ENCODE assay signal across 9 mouse cellular contexts in the genomic region with DNA sequence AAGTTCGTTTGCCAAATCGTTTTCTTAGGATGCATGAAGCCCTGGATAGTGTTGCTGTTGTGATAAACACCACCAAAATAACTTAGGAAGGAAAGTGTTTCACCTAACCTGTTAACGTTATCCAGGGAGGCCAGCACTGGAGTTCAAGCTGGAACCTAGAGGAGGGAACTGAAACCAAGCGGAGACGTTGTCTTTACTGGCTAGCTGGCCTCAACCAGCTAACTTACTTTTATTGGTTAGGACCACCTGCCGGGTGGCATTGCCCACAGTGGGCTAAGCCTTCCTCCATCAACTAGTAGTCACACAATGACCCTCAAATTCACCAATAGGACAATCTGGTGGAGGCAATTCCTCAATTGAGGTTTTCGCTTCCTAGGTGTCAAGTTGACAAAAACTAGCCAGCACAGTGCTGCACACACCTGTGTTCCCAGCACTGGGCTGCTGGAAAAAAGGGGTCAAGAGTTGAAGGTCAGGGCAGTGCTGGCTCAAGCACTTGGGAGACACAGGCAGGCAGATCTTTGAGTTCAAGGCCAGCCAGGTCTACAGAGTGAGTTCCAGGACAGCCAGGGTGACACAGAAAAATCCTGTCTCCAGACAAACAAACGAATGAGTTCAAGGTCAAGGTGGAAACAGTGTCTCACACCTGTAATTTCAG. TPM values are rescaled to one million over a fixed set of nuclear protein-coding genes. Genes with fewer than 3 reads are reported as not detected.
DNase-seq lines count a peak whose midpoint lies in the region; ATAC-seq and TF ChIP-seq lines count a peak whose summit lies in the region.
"Had no signal": no experiment of that assay in that cellular context is flagged by ENCODE, and none has a peak within 500 bp of the region (broad histone marks: within the 10 kb centered on the region; RNA-seq: fewer than 3 reads in every experiment).

No protein-coding gene starts in this region.

- no peak for ATAC-seq in heart, embryonic 11.5 days (replicated peaks; ENCODE audit: insufficient number of reproducible peaks, low FRiP score, low TSS enrichment)
- no peak for ATAC-seq in intestine, postnatal 0 days

- H3K4me3 ChIP-seq in heart, embryonic 11.5 days (ENCODE audit: low read depth, low read length), result peak overlapping the region; percentile 96; the same call in 1 of the 2 replicates
- H3K4me3 ChIP-seq in intestine, postnatal 0 days (ENCODE audit: low read depth, low read length), result peak overlapping the region; percentile 84; the same call in 1 of the 2 replicates

- H3K9ac ChIP-seq in heart, embryonic 11.5 days (ENCODE audit: low read depth, low read length), result no peak overlapping the region
- no peak overlapping the region for H3K9ac ChIP-seq in intestine, postnatal 0 days (ENCODE audit: low read depth, low read length)

- H3K36me3 ChIP-seq in heart, embryonic 11.5 days (ENCODE audit: control insufficient read depth, insufficient read depth, low read length), result peaks cover 8% of the 10 kb centered on the region; the same call in 1 of the 2 replicates
- peaks cover 14% of the 10 kb centered on the region for H3K36me3 ChIP-seq in intestine, postnatal 0 days (ENCODE audit: control insufficient read depth, insufficient read depth)

- intact Hi-C loops in left cerebral cortex, postnatal 36 days (cut with DNase I), result loop anchor here (1.0 kb wide), 1 partner anchor 172 kb away; no protein-coding TSS in a partner anchor

- H3K27me3 ChIP-seq in heart, embryonic 11.5 days (ENCODE audit: control insufficient read depth, insufficient read depth, low read length), result no peaks in the 10 kb centered on the region
- no peaks in the 10 kb centered on the region for H3K27me3 ChIP-seq in intestine, postnatal 0 days (replicated peaks; ENCODE audit: control insufficient read depth, insufficient read depth, low read length)
- H3K27me3 ChIP-seq: Patski had no signal

- H3K4me2 ChIP-seq in heart, embryonic 11.5 days, result peak overlapping the region; percentile 69; the same call in 1 of the 2 replicates
- H3K4me2 ChIP-seq in intestine, postnatal 0 days (replicated peaks; ENCODE audit: low read depth), result peak overlapping the region; percentile 83; the same call in 1 of the 2 replicates

- peaks cover 6% of the 10 kb centered on the region; the same call in 1 of the 2 replicates for H3K4me1 ChIP-seq in heart, embryonic 11.5 days (ENCODE audit: control insufficient read depth, insufficient read depth, low read length)
- H3K4me1 ChIP-seq in intestine, postnatal 0 days (replicated peaks; ENCODE audit: control insufficient read depth, insufficient read depth, low read length), result peaks cover 3% of the 10 kb centered on the region; the same call in 1 of the 2 replicates

- no peak overlapping the region for H3K27ac ChIP-seq in heart, embryonic 11.5 days (ENCODE audit: low read depth, low read length)
- H3K27ac ChIP-seq in intestine, postnatal 0 days (ENCODE audit: low read depth, low read length), result no peak overlapping the region

- WGBS in heart, embryonic 11.5 days (ENCODE audit: insufficient replicate concordance), result 60% methylated on average over 8 of the region's 8 CpGs
- WGBS in intestine, postnatal 0 days, result 65% methylated on average over 8 of the region's 8 CpGs

- no peaks in the 10 kb centered on the region for H3K9me3 ChIP-seq in heart, embryonic 11.5 days (replicated peaks; ENCODE audit: control insufficient read depth, low read length)
- H3K9me3 ChIP-seq in intestine, postnatal 0 days (ENCODE audit: control insufficient read depth), result no peaks in the 10 kb centered on the region

- no peak for TF ChIP-seq CTCF in intestine, postnatal 0 days (IDR thresholded peaks at IDR 0.05; ENCODE audit: low read depth)

- no peak for DNase-seq in heart, adult 8-10 months (ENCODE audit: low spot score)
- peak; percentile 69 for DNase-seq in A20 (ENCODE audit: low read depth, low spot score)
- DNase-seq in cerebellum, adult 9-11 months, result peak; percentile 23
- DNase-seq in thymus, adult 18-20 months, result no peak
- DNase-seq in left cerebral cortex, postnatal 36 days (ENCODE audit: low spot score in 2 of 2), result no peak
- no peak for DNase-seq in layer of hippocampus, postnatal 36 days

RNA-seq across cellular contexts. Expression of gene Tomm5, which starts 0.7 kb away (rescaled TPM):
- polyA plus RNA-seq in heart, embryonic 11.5 days (2014; fragmentation: Nextera tagmentation; extraction: Ambion mirVana), result 222 TPM in 2 replicates
- total RNA-seq in heart, adult 8-10 months (2022), result 100 to 1,000 TPM; 234 to 269 (median 250) TPM
- polyA plus RNA-seq in intestine, postnatal 0 days (2015; fragmentation: Nextera tagmentation; extraction: Ambion mirVana), result 256 and 274 TPM in 2 replicates
- 10 to 100 TPM; 63.4 to 70.2 TPM for total RNA-seq in left cerebral cortex, postnatal 36 days (2021)
- 10 to 100 TPM; 70.3 to 70.4 TPM for total RNA-seq in layer of hippocampus, postnatal 36 days (2021)

RNA-seq across cellular contexts. Expression of gene Fbxo10, which starts 24.2 kb away (rescaled TPM):
- 6.4 and 9.2 TPM in 2 replicates for polyA plus RNA-seq in heart, embryonic 11.5 days (2014; fragmentation: Nextera tagmentation; extraction: Ambion mirVana)
- 10 to 100 TPM in 3 of 4 experiments, 1 to 10 TPM in 1; 8.2 to 11.5 (median 10.7) TPM for total RNA-seq in heart, adult 8-10 months (2022)
- polyA plus RNA-seq in intestine, postnatal 0 days (2015; fragmentation: Nextera tagmentation; extraction: Ambion mirVana), result 2.4 and 2.6 TPM in 2 replicates
- 10 to 100 TPM; 30.3 to 34.8 TPM for total RNA-seq in left cerebral cortex, postnatal 36 days (2021)
- total RNA-seq in layer of hippocampus, postnatal 36 days (2021), result 10 to 100 TPM; 43.3 to 47.7 TPM

Comparison
In these comparisons a context has a peak if more than half of its experiments do, and no peak if none do; other contexts are left out.
1. DNase-seq: peak in A20 (single experiment) and cerebellum, adult 9-11 months (single experiment); none in heart, adult 8-10 months (single experiment), thymus, adult 18-20 months (0 of 2), left cerebral cortex, postnatal 36 days (0 of 2) and layer of hippocampus, postnatal 36 days (0 of 2).